Mouse (Mus musculus) liver, embryonic 12.5 days (tissue): ENCODE results near the gene Tob2. TPM values are rescaled to one million over a fixed set of nuclear protein-coding genes. Genes with fewer than 3 reads are reported as not detected.

ENCODE experiments used
- ATAC-seq: fragments of 200-750 bp; cut with Nextera tagmentation; 2 replicates; pipeline ENCODE4 v1.8.0; 2017; ENCODE audit warnings: moderate number of reproducible peaks, mild to moderate bottlenecking, moderate library complexity
- H3K27ac ChIP-seq: fragments of 300-500 bp; sonication (generic); 2 replicates; pipeline ENCODE4 v1.5.1; 2016; ENCODE audit warnings: mild to moderate bottlenecking
- H3K27me3 ChIP-seq: fragments of 300-500 bp; sonication (generic); replicated peaks from 2 replicates; pipeline ENCODE4 v1.6.1; 2016; ENCODE audit warnings: mild to moderate bottlenecking, moderate library complexity
- H3K36me3 ChIP-seq: fragments of 300-500 bp; sonication (generic); 2 replicates; pipeline ENCODE4 v1.6.1; 2016; ENCODE audit warnings: mild to moderate bottlenecking, moderate library complexity
- H3K4me1 ChIP-seq: fragments of 300-500 bp; sonication (generic); 2 replicates; pipeline ENCODE4 v1.6.1; 2016
- H3K4me2 ChIP-seq: fragments of 300-500 bp; sonication (generic); 2 replicates; pipeline ENCODE4 v1.6.1; 2016; ENCODE audit warnings: mild to moderate bottlenecking, moderate library complexity
- H3K4me3 ChIP-seq: fragments of 300-500 bp; sonication (generic); 2 replicates; pipeline ENCODE4 v1.5.1; 2016; ENCODE audit warnings: mild to moderate bottlenecking, moderate library complexity
- H3K9ac ChIP-seq: fragments of 300-500 bp; sonication (generic); 2 replicates; pipeline ENCODE4 v1.6.1; 2016; ENCODE audit warnings: mild to moderate bottlenecking, moderate library complexity
- H3K9me3 ChIP-seq: fragments of 300-500 bp; sonication (generic); replicated peaks from 2 replicates; pipeline ENCODE4 v1.6.1; 2016; ENCODE audit warnings: mild to moderate bottlenecking, moderate library complexity
- WGBS: fragments of 180-500 bp; shearing (Covaris S2); methylation state at CpG from one replicate; pipeline ENCODE4 v1.1.7; 2016; ENCODE audit not compliant: insufficient replicate concordance; 5-methylcytosine and 5-hydroxymethylcytosine counted together
- polyA plus RNA-seq: library from polyadenylated mRNA; unstranded; fragments of >200 nt; fragmentation: Nextera tagmentation; extraction: Ambion mirVana; gene quantifications from 2 replicates; pipeline ENCODE4 v1.2.1, GENCODE M21; 2016

Tob2 gene
- polyA plus RNA-seq, 1 experiment from 2014 or later, result 12.8 TPM

DNA sequence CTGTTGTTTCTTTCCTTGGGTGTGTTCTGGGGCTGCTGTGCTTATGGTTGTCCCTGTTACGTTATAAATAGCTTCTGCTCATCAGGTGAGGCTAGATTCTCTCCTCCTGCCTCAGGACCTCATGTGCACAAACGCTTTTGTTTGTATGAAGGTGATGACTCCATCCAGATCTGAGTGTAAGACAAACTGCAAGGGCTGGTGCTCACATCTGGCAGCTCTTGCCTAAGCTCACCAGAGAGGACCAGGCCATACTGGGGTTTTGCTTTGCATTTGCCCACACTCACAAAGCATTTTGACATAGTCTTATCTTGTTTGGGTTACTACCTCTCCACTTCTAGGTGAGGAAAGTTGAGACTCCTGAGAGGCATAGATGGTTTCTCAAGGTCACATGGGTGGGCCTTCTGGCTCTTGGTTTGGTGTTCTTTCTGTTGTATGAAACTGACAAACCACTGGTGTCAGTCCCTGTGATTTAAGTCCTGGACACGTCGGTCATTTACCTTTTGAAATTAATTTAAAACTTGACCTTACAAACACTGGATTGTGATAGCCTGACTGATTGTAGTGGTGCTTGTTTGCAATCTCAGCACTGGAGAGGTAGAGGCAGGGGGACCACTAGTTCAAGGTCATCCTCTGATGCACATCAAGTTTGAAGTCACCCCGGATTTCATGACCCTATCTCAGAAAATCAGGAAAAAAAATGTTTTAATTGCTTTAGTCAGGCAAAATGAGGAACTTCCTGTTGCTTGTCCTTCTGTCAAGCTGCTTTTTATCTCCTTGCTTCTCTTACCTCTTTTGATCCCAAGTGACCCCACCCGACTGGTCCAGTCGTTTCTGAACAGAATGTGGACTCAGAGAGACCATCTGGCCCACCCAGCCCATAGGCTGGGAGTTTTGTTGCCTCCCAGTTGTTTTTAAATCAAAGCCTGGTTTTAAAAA lies 45.6 kb downstream of the Tob2 start:
- Histone ChIP-seq H3K9me3 (no peaks in the 10 kb centered on the region), H3K9ac (no peak overlapping the region), H3K4me1 (peaks cover 47% of the 10 kb centered on the region), H3K4me2 (peak overlapping the region; percentile 99), H3K27me3 (no peaks in the 10 kb centered on the region), H3K27ac (no peak overlapping the region), H3K4me3 (no peak overlapping the region), H3K36me3 (peaks cover 16% of the 10 kb centered on the region; the same call in 1 of the 2 replicates)
- ATAC-seq, result no peak
- WGBS, result 52% methylated on average over 7 of the region's 7 CpGs

DNA sequence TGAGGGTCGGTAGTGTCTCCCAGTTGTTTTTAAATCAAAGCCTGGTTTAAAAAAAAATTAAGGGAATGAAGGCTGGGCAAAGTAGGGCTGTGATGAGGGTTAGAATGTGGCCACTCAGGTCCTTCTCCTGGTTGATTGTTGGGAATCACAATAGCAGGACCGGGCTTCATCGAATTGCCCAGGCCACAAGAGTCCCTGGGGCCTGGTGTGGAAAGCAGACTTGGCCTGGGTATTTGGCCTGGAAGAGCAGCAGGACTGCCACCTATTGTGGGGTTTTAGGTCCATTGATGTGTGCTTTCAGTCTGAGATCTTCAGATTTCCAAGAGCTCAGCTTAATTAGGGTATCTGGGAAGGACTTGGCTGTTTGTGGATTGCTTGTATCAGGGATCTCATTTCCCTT lies 46.3 kb downstream of the Tob2 start:
- H3K9me3 ChIP-seq, result no peaks in the 10 kb centered on the region
- H3K4me2 ChIP-seq, result peak overlapping the region; percentile 99
- ATAC-seq, result no peak
- H3K27me3 ChIP-seq, result no peaks in the 10 kb centered on the region
- H3K4me1 ChIP-seq, result peaks cover 47% of the 10 kb centered on the region
- peak overlapping the region; percentile 77 for H3K4me3 ChIP-seq
- H3K27ac ChIP-seq, result 0 out of 2 replicates have a peak overlapping the region, but pooled peaks have one; percentile 33
- H3K36me3 ChIP-seq, result peaks cover 15% of the 10 kb centered on the region; the same call in 1 of the 2 replicates
- peak overlapping the region; percentile 77 for H3K9ac ChIP-seq
- 43% methylated on average over 3 of the region's 3 CpGs for WGBS

DNA sequence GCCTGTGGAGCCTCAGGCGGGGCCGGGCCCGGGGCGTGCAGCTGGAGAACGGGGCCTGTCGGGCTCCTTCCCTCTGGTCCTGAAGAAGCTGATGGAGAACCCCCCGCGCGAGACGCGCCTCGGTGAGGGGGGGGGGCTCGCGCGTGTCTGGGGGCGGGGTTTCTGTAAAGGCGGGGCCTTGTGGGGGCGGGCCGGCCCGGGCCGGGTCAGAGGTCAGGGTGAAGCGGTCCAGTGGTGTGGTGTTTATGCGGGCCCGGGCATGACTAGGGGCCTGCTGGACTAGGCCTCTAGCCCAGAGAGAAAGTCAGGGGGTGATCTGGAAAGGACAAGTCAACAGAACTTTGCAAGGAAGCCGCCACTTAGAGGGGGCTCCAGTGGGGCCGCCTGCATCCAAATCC lies 47.0 kb downstream of the Tob2 start:
- peak overlapping the region; percentile 77 for H3K4me3 ChIP-seq
- H3K27me3 ChIP-seq, result no peaks in the 10 kb centered on the region
- H3K9ac ChIP-seq, result peak overlapping the region; percentile 77
- 2% methylated on average over 20 of the region's 26 CpGs for WGBS
- H3K4me1 ChIP-seq, result peaks cover 47% of the 10 kb centered on the region
- H3K9me3 ChIP-seq, result no peaks in the 10 kb centered on the region
- H3K4me2 ChIP-seq, result peak overlapping the region; percentile 99
- peaks cover 8% of the 10 kb centered on the region; the same call in 1 of the 2 replicates for H3K36me3 ChIP-seq
- peak overlapping the region; percentile 74 for H3K27ac ChIP-seq
- peak; percentile 8; the same call in 1 of the 2 replicates for ATAC-seq

DNA sequence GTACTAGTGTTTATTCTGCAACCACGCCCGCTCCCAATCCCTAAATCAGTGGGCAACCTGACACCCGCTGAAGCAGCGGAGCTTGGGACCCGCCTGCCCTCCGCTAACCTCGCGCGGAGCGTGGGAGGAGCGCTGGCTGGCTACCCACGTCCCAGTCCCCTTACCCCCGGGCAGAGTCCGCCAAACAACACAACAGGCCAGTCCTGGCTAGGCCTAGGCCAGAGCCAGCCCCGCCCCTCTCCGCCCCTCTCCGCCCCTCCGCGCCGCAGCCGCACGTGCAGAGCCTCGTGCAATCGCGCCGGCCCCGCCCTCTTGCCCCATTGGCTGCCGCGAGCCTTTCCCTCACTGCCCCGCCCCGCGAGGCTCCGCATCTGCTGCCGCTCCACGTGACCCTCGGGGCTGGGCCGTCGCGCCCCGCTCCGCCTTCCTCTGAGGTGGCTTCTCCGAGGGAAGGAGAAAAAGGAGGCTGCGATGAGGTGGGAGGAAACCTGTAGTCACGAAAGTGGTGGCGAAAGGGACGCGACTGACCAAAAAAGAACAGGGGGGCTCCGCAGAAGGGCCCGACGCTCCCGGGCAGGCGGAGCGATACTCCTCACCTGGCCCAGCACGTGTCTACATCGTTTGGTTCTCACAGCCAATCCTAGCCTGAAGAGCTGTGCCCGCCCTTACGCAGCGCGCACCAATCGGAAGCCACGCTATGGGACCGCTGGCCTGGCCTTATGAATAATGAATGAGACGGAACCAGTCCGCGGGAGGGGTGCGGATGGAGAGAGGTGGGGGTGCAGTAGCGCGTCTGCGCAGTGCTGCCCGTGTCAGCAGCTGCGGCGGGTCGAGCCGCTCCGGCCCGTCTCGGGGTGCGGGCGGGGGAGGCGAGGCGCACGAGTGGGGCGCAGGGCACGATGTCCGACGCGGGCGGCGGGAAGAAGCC lies 47.7 kb downstream of the Tob2 start:
- peaks cover 7% of the 10 kb centered on the region; the same call in 1 of the 2 replicates for H3K36me3 ChIP-seq
- H3K27me3 ChIP-seq, result no peaks in the 10 kb centered on the region
- H3K9ac ChIP-seq, result peak overlapping the region; percentile 77
- H3K4me1 ChIP-seq, result peaks cover 47% of the 10 kb centered on the region
- H3K9me3 ChIP-seq, result no peaks in the 10 kb centered on the region
- peak overlapping the region; percentile 77 for H3K4me3 ChIP-seq
- peak; percentile 98 for ATAC-seq
- under 1% methylated on average over 88 of the region's 89 CpGs for WGBS
- H3K27ac ChIP-seq, result peak overlapping the region; percentile 74
- peak overlapping the region; percentile 99 for H3K4me2 ChIP-seq

DNA sequence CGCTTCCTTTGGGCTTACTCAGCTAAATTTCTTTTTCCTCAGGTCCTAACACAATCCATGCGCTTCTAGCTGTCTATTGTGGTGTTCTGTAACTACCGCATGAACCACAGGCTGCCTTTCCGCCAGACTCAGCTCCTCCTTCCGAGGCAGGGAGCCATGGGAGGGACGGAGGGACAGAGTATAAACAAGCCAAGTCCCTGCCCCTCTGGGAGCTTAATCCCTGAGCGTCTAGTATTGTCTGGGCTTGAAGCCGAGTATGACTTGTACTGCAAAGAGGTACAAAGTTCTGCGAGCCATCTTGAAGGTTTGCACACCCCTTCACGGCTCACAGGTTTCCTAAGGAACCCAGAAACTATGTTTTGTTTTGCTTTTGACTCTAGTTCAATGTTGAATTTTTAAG lies 48.4 kb downstream of the Tob2 start:
- Histone ChIP-seq H3K9ac (peak overlapping the region; percentile 66), H3K27me3 (no peaks in the 10 kb centered on the region), H3K4me3 (peak overlapping the region; percentile 77), H3K9me3 (no peaks in the 10 kb centered on the region), H3K27ac (peak overlapping the region; percentile 68), H3K36me3 (peaks cover 2% of the 10 kb centered on the region; the same call in 1 of the 2 replicates), H3K4me2 (peak overlapping the region; percentile 99), H3K4me1 (peaks cover 51% of the 10 kb centered on the region)
- WGBS, result 5% methylated on average over 10 of the region's 10 CpGs
- no peak for ATAC-seq

DNA sequence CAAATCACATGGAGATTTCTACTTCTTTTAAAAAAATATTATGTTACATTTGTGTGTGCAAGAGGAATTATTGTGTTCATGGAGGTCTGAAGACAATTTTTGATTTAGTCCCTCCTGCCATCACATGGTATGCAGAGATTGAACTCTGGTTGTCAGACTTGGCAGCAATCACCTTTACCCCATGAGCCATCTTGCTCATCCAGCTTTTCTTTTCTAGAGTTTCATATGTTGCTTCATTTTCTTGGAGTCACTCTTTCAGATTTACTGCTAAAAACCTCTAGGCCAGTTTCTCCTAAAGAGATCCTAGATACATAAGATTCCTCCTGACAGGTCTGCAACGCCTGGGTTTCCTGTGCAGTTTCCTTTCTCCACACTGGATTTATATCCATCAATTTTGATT lies 49.0 kb downstream of the Tob2 start:
- ATAC-seq, result no peak
- peaks cover 50% of the 10 kb centered on the region for H3K4me1 ChIP-seq
- H3K4me3 ChIP-seq, result no peak overlapping the region
- H3K27ac ChIP-seq, result no peak overlapping the region
- H3K36me3 ChIP-seq, result no peaks in the 10 kb centered on the region
- no peaks in the 10 kb centered on the region for H3K9me3 ChIP-seq
- 0 out of 2 replicates have a peak overlapping the region, but pooled peaks have one; percentile 66 for H3K9ac ChIP-seq
- no peaks in the 10 kb centered on the region for H3K27me3 ChIP-seq
- WGBS, result 30% methylated on average over 1 of the region's 1 CpGs
- peak overlapping the region; percentile 99 for H3K4me2 ChIP-seq

DNA sequence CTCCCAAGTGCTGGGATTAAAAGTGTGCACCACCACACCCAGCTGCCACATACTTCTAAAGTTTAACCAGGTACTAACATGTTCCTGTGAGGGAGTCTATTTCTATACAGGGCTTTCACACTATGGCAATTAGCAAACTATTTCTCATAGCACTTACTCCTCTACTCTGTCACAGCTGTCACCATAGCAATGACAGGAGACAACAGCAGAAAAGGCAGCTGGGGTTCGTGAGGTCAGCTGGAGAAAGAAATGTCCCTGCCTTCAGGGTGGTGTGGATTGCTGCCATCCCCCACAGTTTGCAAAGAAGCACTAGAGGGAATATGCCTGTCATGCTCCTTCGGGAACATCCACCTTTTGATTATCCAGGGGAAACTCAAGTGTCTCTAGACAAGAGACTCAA lies 49.8 kb downstream of the Tob2 start:
- 60% methylated on average over 2 of the region's 2 CpGs for WGBS
- H3K4me1 ChIP-seq, result peaks cover 50% of the 10 kb centered on the region
- no peak overlapping the region for H3K9ac ChIP-seq
- no peaks in the 10 kb centered on the region for H3K36me3 ChIP-seq
- no peak overlapping the region for H3K4me3 ChIP-seq
- no peak overlapping the region for H3K4me2 ChIP-seq
- no peak overlapping the region for H3K27ac ChIP-seq
- H3K9me3 ChIP-seq, result no peaks in the 10 kb centered on the region
- no peak for ATAC-seq
- H3K27me3 ChIP-seq, result no peaks in the 10 kb centered on the region

DNA sequence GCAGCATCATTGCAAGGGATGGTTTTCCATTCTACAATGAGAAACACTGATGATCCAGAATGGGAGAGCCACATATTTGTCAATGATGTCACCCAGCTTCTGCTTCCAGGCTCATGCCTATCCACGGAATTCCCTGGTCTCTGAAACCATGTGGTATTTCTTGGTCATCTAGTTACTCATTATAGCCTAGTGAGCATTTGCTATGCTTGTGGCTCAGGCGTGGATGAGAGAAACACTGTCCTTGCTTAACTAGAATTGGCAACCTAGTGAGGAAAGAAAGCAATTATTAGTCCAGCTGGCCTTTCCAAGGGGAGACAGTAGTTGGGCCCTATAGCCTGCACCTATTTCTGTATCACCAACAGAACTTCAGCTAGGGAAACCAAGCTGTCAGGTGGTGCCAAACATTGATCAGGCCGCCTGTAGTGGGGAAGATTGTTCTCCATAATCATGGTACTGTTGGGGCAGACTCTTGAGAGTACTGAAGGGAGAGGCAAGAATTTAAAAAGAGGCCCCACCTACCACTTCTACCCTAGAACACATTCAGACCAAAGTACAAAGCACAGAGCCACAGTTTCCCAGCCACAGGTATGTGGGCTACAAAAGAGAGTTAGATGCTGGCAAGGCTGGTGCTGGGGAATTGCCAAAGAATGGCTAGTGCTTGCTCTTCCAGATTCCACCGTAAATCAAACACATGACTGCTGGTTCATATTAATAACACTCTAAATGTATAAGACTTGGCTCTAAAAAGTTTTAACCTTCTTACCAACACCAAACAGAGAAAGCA lies 51.8 kb downstream of the Tob2 start:
- Histone ChIP-seq H3K27me3 (no peaks in the 10 kb centered on the region), H3K9me3 (no peaks in the 10 kb centered on the region), H3K4me1 (peaks cover 59% of the 10 kb centered on the region), H3K36me3 (no peaks in the 10 kb centered on the region), H3K4me3 (no peak overlapping the region), H3K27ac (no peak overlapping the region), H3K9ac (no peak overlapping the region), H3K4me2 (no peak overlapping the region)
- ATAC-seq, result no peak
- 62% methylated on average over 4 of the region's 4 CpGs for WGBS

DNA sequence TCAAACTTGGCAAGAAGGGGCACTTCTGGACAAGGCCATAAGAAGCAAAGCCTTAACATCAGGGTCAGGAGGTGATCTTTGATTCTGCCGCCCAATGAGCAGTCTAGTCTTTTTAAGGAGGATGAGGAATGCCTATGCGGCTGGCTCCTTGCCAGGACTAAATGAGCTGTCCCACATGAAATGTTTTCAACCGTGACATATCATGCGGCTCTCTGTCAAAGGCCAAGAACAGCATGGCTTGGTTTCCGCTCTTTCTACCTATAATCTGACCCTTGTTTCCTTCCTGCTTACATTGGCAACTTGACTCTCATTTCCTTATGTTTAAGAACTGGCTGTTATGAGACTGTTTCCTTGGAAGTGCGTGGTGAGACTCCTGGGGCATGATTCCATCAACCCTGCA lies 53.0 kb downstream of the Tob2 start:
- Histone ChIP-seq H3K4me1 (peaks cover 61% of the 10 kb centered on the region), H3K4me3 (no peak overlapping the region), H3K4me2 (no peak overlapping the region), H3K9me3 (no peaks in the 10 kb centered on the region), H3K36me3 (no peaks in the 10 kb centered on the region), H3K27ac (no peak overlapping the region), H3K9ac (no peak overlapping the region), H3K27me3 (no peaks in the 10 kb centered on the region)
- ATAC-seq, result no peak
- 65% methylated on average over 6 of the region's 6 CpGs for WGBS

DNA sequence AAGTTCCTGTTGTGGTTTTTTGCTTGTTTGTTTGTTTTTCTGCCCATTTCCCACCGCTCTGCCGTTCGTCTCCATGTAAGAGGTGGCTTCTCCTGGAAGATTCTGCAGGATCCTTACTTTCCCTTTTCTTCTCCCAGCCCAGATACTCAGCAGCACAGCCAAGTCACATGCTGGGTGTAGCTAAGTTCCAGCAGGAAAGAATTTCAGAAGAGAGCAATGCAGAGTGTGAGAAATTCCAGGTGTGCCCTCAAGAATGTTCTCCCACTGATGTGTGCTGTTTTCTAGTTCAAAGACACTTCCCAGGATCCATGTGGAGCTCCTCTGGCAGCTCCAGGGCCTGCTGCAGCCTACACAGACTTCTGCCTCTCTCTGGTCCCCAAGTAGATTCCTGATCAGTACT lies 53.7 kb downstream of the Tob2 start:
- no peak overlapping the region for H3K4me3 ChIP-seq
- H3K4me2 ChIP-seq, result no peak overlapping the region
- no peaks in the 10 kb centered on the region for H3K27me3 ChIP-seq
- 54% methylated on average over 3 of the region's 3 CpGs for WGBS
- H3K36me3 ChIP-seq, result no peaks in the 10 kb centered on the region
- peaks cover 56% of the 10 kb centered on the region for H3K4me1 ChIP-seq
- ATAC-seq, result no peak
- H3K9me3 ChIP-seq, result no peaks in the 10 kb centered on the region
- H3K9ac ChIP-seq, result no peak overlapping the region
- H3K27ac ChIP-seq, result no peak overlapping the region

DNA sequence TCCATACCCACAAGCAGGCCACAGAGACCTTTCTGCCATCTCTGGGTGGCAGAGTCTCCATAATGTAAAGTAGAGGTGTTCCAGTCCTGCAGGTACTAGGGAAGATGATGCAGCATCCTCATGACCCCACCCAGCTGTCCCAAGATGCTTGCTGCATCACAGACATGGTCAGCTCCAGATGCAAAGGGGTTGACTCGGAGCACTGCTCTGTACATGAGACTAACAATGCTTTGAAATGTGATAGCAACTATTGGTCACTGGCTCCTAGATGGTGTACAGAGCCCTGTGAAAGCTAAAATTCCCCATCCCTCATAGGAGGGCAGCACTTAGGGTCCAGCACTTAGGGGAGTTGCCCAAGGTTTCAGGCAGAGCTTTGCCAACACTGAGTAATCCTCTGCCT lies 54.4 kb downstream of the Tob2 start:
- no peak for ATAC-seq
- Histone ChIP-seq H3K4me1 (peaks cover 54% of the 10 kb centered on the region), H3K27ac (no peak overlapping the region), H3K4me2 (no peak overlapping the region), H3K9ac (no peak overlapping the region), H3K9me3 (no peaks in the 10 kb centered on the region), H3K36me3 (no peaks in the 10 kb centered on the region), H3K4me3 (no peak overlapping the region), H3K27me3 (no peaks in the 10 kb centered on the region)
- 68% methylated on average over 1 of the region's 1 CpGs for WGBS
